Mouse (Mus musculus) spleen, postnatal 10 days (tissue): Measurements from ENCODE around the gene Trim63.
"Not testable (repeated sequence)": the region's sequence is repeated elsewhere in the genome, so short reads cannot be mapped to it uniquely, and the experiment has no call there.

Experiments used
- DNase-seq, 2 experiments: peaks; one replicate each; pipeline ENCODE4 v3.0.0; 2021 to 2022; ENCODE audit warnings: low spot score in 2 of 2

Trim63 gene

DNA sequence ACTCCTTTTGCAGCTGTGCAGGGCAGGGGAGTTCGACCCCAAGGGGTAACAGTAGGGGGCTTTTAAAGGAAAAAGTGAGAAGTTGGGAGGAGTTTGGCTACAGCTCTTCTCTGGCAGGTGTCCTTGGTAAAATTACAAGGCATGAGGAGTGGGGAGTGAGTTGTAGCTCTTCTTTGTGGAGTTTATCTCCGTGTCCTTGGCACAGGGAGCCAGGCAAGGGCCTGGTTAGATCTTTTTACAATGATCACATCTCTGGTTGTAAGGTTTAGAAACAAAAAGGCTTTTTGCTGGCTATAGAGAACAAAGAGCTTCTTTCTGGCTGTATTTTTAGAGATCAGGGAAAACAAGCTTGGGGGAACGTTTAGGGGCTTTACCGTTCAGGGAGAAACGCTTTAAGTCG lies 26.3 kb downstream of the Trim63 start:
- DNase-seq: not testable (repeated sequence)

DNA sequence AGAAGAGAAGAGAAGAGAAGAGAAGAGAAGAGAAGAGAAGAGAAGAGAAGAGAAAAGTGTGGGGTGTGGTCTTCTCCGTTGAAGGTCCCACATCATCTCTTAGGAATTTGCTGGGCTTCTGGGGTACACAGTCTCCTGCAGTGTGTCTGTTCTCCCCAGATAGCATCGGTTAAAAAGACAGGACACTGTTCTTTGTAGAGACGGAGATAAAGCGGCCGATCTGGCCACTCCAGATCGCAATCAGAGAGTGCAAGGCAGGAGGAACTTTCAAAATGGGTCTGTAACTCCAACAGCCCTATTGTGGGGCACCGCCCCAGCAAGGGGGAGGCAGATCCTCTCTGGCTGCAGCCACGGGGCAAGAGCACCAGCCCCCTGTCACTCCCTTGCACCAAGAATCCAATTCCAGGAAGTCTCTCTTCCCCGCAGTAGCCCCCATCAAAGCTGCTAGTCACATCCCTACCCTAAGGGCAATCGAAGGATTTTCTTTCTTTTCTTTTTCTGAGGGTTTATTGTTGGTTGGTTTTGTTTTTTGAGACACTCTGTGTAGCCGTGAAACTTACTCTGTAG lies 27.4 kb downstream of the Trim63 start:
- no peak for DNase-seq

DNA sequence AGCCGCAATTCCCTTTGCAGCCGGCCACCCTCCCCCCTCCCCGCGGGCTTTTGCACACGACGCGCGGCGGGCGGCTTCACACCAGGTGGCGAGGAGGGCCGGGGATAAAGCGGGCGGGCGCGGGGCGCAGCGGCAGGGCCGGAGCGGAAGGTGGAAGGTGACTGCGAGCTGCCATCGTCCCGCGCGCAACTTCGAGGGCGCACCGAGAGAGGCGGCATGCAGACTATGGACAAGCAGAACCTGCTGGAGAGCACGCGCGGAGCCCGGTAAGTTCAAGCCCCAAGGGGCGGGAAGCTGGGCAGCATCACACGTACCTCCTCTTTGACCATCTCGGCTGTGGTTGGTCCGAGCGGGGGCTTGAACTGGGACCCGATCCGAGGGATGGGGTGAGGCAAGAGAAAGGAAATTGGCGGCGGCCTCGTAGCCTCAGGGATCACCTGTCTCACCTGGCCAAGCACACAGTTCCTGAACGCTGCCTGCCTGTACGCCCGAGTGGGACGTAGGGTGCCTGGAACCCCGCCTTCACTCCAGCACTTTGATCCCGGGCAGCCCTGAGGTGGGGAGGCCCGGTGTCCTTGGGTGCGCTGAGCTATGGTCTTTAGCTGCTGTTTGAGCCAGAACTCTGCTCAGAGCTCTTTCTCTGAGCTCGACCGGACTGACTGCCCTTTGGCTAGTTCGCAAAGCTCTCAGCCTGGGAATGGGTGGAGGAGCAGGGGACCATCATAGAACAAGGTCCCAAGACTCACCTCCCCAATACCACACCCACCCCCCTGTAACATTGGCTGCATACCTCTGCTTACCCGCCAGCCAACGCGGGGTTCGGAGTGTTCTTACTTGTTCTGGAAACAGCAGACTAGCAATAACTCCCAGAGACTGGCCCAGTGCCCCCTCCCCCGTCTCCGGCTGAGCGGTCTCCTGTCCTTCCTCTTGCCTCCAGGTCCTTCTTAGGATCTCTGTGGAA lies 28.4 kb downstream of the Trim63 start, which contains the start of gene Slc30a2:
TSS of gene Slc30a2 (plus strand) at position 111 of the 961 bp plus-strand sequence.
- DNase-seq: no peak

DNA sequence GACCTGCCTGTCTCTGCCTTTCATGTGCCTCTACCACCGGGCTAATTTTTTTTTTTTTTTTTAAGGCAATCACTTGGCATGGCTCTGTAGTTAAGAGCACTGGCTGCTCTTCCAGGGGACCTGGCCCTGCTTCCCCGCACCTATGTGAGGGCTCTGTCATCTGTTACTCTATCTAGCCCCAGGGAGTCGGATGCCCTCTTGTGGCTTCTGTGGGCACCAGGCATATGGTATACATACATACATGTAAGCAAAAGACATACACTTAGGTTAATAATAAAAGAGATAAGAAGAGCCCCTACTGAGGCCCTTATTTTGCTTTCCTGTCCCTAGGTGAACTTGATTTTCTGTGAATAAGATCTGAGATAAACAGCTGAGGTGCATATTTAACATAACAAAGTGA lies 29.7 kb downstream of the Trim63 start:
- DNase-seq: no peak

DNA sequence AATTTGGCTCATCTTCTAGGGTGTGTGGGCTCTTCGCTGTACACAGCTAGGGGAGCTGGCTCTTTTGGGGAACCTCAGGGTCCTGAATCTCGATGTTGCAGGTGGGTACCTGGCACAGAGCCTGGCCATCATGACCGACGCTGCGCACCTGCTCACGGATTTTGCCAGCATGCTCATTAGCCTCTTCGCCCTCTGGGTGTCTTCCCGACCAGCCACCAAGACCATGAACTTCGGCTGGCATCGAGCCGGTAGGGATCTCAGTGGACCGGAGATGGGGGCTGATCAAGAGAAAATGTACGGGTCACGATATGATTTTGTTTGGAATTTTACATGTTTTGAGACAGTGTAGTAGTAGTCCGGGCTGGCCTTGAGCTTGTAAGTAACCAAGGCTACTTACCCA lies 30.9 kb downstream of the Trim63 start:
- no peak for DNase-seq

DNA sequence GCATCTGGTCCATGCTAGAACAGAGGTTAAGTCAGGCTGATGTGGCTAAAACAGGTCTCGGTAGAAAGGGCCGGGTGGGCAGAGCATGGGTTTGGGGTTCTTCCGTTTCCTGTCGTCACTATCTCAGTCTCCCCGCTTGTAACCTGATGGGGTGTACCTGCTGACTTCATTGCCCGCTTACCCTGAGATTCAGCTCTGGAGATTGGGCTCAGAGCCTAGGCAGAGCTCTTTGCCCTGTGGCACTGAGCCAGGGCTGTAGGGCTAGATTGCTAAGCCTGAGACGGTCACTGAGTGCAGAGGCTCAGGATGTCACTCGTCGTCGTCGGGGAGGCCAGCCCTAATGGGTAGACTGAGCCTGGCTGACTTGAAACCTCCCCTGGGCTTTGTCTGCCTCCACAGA lies 33.2 kb downstream of the Trim63 start:
- no peak for DNase-seq

DNA sequence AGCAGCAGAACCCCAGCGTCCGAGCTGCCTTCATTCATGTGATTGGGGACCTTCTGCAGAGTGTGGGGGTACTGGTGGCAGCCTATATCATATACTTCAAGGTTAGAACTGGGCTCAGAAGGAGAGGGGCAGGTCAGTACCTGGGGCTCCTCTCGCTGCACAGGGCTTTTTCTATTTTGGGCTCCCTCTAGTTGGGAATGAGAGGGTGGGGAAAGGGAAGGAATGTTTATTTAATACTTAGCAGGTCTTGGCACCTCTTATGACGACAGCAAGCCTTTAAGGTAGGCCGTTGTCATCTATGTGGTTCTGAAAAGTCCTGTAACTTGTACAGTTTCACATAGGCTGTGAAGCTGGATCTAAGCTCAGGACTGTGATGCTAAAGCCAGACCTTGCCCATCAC lies 33.6 kb downstream of the Trim63 start:
- no peak for DNase-seq

DNA sequence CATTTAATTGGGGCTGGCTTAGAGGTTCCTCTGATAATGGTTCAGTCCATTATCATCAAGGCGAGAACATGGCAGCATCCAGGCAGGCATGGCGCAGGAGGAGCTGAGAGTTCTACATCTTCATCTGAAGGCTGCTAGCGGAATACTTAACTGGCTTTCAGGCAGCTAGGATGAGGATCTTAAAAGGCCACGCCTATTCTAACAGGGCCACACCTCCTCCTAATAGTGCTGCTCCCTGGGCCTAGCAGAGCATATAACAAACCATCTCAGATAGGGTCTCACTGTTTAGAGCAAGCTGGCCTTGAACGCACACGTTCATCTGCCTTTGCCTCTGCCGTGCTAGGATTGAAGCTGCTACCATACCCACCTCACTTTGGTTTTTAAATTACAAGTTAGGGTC lies 34.9 kb downstream of the Trim63 start:
- DNase-seq: no peak

DNA sequence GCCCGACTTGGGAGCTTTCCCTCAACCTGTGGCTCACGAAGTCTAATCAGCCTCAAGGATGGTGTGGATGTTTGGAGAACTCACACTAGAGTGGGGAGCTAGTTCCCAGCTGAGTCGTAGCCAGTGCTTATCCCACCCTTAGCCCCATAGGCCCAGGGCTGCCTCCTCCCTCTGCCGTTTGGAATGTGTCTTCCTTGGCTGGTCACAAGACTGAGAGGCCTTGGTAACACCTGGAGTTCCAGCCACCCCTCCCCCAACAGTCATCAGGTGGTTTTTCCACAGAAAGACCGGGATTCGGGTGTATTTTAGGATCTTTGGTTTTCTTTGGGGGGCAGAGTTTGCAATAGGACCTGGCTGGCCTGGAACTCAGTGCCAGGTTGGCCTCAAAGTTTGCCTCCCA lies 35.7 kb downstream of the Trim63 start:
- no peak for DNase-seq

DNA sequence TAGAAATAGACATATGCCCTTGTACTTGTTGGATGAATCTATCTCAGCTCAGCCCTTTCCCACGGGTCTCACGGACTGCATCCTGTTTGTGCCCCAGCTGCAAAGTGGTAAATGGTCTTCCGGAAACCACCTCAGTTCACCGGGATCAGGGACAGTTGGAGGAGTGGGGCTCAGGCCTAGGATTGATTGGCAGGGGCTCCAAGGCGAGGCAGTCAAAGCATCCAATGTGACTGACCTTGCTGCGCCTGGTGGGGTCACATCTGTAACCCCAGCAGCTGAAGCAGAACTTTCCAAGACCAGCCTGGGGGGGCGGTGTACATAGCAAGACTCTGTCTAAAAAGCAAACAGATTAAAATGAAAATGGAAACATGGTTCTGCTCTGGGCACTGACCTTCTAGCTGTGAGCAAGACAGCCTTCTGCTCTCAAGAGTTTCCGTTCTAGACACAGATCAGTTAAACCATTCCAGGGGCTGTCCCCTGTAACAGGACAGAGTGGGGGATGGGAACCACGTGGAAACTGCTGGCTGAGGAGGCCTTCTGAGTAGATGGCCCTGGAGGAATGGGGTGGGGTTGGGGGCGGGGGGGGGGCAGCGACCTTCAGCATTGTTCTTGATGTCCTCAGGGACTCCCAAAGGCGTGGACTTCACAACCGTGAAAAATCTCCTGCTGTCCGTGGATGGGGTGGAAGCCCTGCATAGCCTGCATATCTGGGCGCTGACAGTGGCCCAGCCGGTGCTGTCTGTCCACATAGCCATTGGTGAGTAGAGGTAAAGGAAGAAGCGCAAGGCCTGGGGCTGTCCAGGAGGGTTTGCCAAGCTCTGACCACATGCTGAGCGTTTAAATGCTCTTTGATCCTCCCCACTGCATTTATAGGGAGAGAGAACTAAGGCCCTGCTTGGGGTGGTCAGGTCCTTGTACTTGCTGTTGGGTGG lies 36.7 kb downstream of the Trim63 start:
- no peak for DNase-seq

DNA sequence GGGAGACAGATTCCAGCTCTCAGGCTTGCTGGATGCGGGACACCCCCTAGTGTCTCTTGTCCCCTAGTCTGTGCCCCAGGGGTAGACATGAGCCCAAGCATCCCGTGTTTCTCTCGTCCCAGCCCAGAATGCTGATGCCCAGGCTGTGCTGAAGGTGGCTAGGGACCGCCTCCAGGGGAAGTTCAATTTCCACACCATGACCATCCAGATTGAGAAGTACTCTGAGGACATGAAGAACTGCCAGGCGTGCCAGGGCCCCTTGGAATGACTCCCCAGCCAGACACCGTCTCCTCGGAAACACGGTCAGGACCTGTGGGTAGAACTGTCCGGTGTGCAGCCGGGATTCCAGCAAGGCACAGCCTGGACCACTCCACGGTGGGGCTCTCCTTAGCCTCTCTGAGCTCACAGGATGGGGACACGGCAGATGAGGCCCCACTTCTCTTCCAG lies 37.4 kb downstream of the Trim63 start:
- no peak for DNase-seq

DNA sequence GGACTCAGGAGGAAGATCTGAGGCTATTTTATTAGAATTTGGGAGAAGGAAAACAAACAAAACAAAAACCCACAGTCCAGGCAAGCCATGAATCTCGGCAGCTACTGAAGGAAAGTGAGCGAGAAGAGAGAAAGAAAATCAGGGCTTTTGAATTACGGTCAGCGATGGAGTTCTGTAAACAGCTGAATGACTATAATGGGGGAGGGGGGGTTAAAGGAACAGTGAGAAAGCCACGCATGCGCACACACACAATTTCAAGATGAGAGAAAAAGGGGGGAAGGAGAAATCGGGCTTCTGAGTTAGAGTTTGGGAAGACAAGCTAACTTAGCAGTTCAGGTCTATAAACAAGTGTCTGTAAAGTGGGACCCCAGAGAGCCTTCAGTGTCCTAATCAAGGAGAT lies 38.0 kb downstream of the Trim63 start:
- no peak for DNase-seq

DNA sequence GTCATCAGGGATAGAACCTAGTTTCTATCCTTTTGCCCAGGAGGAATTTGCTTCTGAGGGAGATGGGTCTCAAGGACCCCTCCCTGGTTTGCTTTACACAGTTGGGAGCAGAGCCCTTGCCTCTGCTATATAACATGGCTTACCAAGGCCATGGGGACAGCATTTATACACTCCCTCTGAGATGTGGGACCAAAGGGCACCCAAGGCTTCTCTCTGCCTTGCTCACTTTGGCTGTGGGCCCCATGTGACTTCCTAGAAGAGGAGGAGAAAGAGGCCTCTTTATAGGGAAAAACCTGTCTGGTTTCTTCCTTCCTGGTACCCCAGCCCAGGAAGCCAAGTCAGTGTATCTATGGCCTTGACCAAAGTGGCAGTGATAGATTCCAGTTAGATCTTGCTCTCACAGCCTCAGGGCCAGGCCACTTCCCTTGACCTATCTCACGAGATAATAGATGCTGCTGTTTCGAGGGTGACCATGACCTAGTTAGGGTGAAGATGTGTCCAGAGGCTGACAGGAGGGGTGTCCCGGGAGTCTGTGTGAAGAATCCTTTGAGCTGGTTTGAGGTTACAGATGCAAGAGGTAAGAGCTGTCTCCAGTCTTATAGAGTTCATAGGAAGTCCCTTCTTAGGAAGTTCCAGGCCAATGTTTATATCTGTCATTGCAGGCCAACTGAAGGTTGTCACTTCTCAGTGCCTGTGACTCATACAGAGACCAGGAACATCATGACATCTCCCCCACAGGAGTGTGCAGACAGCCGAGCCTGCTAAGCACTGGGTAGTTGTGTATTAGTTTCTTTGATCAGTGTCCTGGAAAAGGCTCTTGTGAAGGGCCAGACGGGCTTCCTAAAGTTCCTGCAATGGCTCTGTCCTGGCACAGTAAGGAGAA lies 38.8 kb downstream of the Trim63 start:
- DNase-seq: no peak

DNA sequence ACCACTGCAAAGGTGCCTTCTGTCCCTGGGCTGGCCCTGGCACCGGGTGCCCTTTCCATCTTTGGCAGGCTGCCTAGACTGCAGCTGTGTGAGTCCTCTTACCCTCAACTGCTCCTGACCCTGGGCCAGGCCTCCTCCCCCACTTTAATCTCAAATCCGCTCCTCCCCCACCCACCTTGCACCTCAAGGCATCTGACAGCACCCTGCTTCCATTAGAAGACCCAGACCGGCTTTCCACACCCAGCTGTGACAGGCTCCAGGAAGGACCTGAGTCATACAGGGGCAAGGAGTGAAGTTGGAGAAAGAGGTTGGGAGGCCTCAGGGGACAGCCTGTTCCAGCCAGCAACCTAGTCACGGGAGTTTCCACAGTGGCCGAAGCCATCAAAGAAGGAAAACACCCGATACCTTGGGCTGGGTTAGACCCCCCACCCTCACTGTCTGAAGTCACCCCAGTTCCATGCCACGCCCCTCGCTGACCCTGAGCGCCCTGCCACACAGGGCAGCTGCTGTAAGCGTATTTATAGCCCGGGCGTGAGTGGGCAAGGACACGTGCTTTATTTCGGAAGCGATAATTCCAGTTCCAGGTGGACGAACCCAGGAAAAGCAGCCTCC lies 41.0 kb downstream of the Trim63 start:
- DNase-seq: no peak

DNA sequence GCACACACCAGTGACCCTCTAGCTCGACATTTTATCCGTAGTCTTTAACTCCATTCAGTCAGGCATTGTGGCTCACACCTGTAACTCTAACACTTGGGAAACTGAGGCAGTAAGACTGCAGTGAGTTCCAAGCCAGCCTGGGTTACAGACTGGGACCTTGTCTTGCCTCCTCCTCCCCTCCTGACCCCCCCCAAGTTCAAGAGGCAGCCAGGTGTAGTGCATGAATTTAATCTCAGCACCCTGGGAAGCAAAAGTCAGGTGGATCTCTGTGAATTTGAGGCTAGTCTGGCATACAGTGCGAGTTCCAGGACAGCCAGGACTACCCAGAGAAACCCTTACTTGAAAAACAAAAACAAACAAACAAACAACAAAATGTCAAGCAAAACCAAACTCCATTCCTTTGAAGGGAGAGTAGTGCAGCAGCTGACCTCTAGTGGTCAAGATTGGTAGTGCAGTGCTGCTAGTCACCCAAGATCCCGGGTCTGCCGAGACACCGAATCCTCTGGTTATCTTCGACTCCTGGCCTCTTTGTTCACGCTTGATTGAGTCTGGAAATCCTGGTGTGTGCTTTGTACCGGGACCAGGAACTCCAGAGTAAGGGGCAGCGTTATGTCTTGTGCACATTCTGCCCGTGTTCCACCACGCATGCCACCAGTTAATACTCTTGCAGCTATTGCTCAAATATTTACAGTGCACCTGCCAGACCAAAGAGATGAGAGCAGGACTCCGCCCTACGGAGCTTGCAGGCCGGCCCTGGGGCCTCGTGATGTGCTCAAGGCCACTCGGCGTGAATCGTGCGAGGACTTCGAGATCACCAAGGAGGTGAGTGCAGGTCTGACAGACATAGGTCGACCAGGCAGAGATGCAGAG lies 41.9 kb downstream of the Trim63 start:
- DNase-seq: peak; percentile 66 to 84

DNA sequence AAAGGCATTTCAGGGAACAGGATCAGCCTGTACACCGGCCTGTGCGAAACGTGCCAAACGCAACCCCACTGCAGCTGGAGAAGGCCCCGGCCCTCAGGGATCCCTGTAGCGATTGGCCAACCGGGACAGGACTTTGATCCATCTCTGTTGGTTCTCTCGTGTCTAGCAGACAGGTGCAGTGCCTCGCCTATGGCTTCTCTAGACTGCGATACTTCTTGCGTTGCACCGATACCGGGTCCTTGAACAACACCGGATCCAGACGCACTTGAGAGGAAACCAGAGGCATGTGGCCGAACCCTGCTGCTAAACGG lies 42.5 kb downstream of the Trim63 start:
- DNase-seq: no peak

DNA sequence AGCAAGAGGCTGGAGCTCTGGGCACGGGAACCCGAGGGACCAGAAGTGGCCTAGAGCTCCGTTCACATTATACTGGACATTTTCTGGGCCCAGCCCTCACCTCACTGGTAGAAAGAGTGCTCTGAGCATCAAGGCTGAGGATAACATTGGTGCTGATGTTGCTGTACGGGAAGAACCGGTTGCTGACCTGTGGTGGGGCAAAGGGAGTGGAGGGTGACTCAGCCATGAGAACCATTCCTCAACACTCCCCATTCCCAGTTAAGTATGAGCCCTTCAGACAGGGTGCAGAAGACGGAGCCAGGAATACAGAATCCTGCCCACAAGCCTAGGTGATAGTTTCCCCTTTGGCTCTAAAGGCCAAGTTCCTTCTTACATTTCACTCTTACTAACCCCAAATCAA lies 44.7 kb downstream of the Trim63 start:
- no peak for DNase-seq

DNA sequence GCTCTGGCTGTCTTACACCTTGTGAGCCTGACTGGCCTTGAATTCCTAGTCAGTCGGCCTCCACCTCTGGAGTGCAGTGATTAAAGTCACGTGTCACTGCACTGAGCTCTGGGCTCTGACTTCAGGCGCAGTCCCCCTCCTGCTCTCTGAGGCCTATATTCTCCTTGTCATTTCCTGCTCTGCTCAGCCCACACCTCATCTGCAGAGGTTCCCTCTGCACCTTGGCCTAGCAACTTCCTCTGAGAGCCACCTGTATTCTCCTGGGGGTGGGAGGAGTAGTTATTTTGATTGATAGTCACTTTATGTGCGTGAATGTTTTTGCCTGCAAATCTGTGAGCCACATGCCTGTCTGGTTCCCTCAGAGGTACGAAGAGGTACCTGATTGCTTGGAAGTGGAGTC lies 46.3 kb downstream of the Trim63 start:
- DNase-seq: no peak

DNA sequence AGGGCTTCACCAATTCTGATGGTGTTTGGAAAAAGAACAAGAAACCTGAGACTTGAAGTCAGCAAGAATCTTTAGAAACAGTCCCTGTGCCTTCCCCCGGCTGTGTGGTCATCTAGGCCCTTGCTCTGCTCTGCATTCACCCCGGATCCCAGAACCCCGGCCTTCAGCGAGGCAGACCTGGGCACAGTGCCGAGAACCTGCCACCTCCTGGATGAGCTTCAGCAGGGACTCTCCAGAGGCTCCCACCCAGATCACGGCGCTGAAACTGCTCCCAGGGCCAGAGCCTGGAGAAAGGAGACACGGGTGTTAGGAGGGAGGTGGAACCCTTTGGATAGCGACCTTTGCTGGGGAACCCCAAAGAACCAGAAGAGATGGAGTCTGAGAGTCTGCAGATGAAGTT lies 47.2 kb downstream of the Trim63 start:
- no peak for DNase-seq

DNA sequence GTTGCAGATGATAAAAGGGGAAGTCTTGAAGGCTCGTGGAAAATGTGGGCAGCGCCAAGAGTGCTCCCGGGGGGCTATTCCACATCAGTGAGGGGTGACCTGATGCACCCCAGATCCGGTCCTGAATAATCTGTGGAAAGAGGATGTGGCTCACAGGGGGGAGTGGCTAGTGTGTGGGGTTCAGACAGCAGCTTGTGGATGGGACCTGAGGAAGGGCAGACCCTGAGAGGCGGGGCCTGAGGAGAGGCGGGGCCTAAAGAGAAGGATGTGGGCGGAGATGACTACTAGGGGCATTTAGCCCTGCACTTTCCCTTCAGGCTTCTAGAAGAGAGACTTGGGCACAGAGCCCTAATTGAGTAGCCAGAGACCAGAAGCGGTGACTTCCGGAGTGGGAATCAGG lies 47.7 kb downstream of the Trim63 start:
- peak in 1 of 2 experiments; percentile 76 for DNase-seq
